Mouse (Mus musculus): ENCODE data around the gene Derl2. TPM values are rescaled to one million over a fixed set of nuclear protein-coding genes. Genes with fewer than 3 reads are reported as not detected.

Derl2 gene
- total RNA-seq, 1 experiment from 2014 or later = 42.6 TPM

Other genes with a start within 250 kb of the Derl2 start
- gene Scimp, start 207.3 kb downstream of the Derl2 start, total RNA-seq (2017) = 15.1 and 25.1 TPM in 2 replicates
- gene Rabep1, start 175.1 kb downstream of the Derl2 start, total RNA-seq (2017) = 76.0 and 84.5 TPM in 2 replicates
- gene Nup88, start 49.9 kb downstream of the Derl2 start, total RNA-seq (2017) = 133 and 141 TPM in 2 replicates
- gene Rpain, start 49.6 kb downstream of the Derl2 start, total RNA-seq (2017) = 45.4 and 55.0 TPM in 2 replicates
- 13.3 and 14.7 TPM in 2 replicates for gene C1qbp, start 36.8 kb downstream of the Derl2 start, total RNA-seq (2017)
- 20.7 and 21.8 TPM in 2 replicates for gene Dhx33, start 15.4 kb downstream of the Derl2 start, total RNA-seq (2017)
- gene Mis12, start 230 bp downstream of the Derl2 start, total RNA-seq (2017) = 16.8 and 20.4 TPM in 2 replicates
- not detected in 2 replicates for gene 6330403K07Rik, start 13.7 kb upstream of the Derl2 start, total RNA-seq (2017)
- gene Nlrp1a, start 124.9 kb upstream of the Derl2 start, total RNA-seq (2017) = 9.9 and 12.7 TPM in 2 replicates
- 5.8 and 6.6 TPM in 2 replicates for gene Nlrp1b, start 210.9 kb upstream of the Derl2 start, total RNA-seq (2017)